In genomic region chr8:84706610-84707266, GRCm38 (mm10) we compare ENCODE assay signal across 8 mouse cellular contexts. TPM values are rescaled to one million over a fixed set of nuclear protein-coding genes. Genes with fewer than 3 reads are reported as not detected.
DNase-seq lines count a peak whose midpoint lies in the region; ATAC-seq and TF ChIP-seq lines count a peak whose summit lies in the region.

No protein-coding gene starts in this region.

- peak overlapping the region; percentile 74 for H3K4me2 ChIP-seq in heart, embryonic 13.5 days

- WGBS in heart, embryonic 13.5 days, result 4% methylated on average over 40 of the region's 45 CpGs
- WGBS in liver, adult 2 months, result 16% methylated on average over 45 of the region's 45 CpGs

- H3K36me3 ChIP-seq in heart, embryonic 13.5 days, result peaks cover 20% of the 10 kb centered on the region
- no peaks in the 10 kb centered on the region for H3K36me3 ChIP-seq in liver, adult 2 months (ENCODE audit: control insufficient read depth, insufficient read depth, low read length)

- peak overlapping the region; percentile 84 for H3K27ac ChIP-seq in heart, embryonic 13.5 days (replicated peaks)
- peak overlapping the region; percentile 96 for H3K27ac ChIP-seq in liver, adult 2 months (replicated peaks; ENCODE audit: insufficient read depth, low read depth, low read length)

- no peaks in the 10 kb centered on the region for H3K9me3 ChIP-seq in heart, embryonic 13.5 days

- peaks cover 69% of the 10 kb centered on the region for H3K27me3 ChIP-seq in heart, embryonic 13.5 days (replicated peaks)
- H3K27me3 ChIP-seq in liver, adult 2 months (ENCODE audit: control insufficient read depth, insufficient read depth, low read length), result no peaks in the 10 kb centered on the region

- peaks cover 84% of the 10 kb centered on the region for H3K4me1 ChIP-seq in heart, embryonic 13.5 days
- H3K4me1 ChIP-seq in liver, adult 2 months (ENCODE audit: control insufficient read depth, insufficient read depth, low read length), result peaks cover 27% of the 10 kb centered on the region

- peak overlapping the region; percentile 79 for H3K9ac ChIP-seq in heart, embryonic 13.5 days
- H3K9ac ChIP-seq in liver, adult 2 months (ENCODE audit: low read depth, low read length), result peak overlapping the region; percentile 89

- ATAC-seq in heart, embryonic 13.5 days (ENCODE audit: extremely low read depth, insufficient number of reproducible peaks, low FRiP score, low TSS enrichment), result peak; percentile 5; the same call in 1 of the 2 replicates
- ATAC-seq in monocyte, adult 5-6 weeks (replicated peaks; ENCODE audit: insufficient number of reproducible peaks, low FRiP score, low TSS enrichment, poor library complexity, severe bottlenecking), result 0 out of 2 replicates have a peak, but pooled peaks have one; percentile 2

- TF ChIP-seq CTCF in liver, adult 2 months (IDR thresholded peaks at IDR 0.05; ENCODE audit: low read depth, low read length), result no peak

- DNase-seq in heart, adult 18-20 months, result peak; percentile 70 to 71
- DNase-seq in heart, postnatal 4 days, result no peak
- DNase-seq in R1 (ENCODE audit: low read depth, low spot score), result peak; percentile 40
- peak; percentile 82 for DNase-seq in liver, adult 2 months (ENCODE audit: extremely low read depth, low read depth, low spot score)
- no peak for DNase-seq in frontal cortex, postnatal 36 days (ENCODE audit: low spot score in 2 of 2)
- no peak for DNase-seq in ovary, adult 18-20 months (ENCODE audit: low spot score)

- H3K4me3 ChIP-seq in heart, embryonic 13.5 days, result peak overlapping the region; percentile 57
- peak overlapping the region; percentile 71 for H3K4me3 ChIP-seq in liver, adult 2 months (ENCODE audit: insufficient read depth, low read depth, low read length)

- TF ChIP-seq POLR2A in liver, adult 2 months (IDR thresholded peaks at IDR 0.05; ENCODE audit: extremely low read depth, insufficient read depth, low read length), result peak; percentile 56; the same call in 1 of the 2 replicates

- H3K79me2 ChIP-seq in liver, adult 2 months (ENCODE audit: control insufficient read depth, insufficient read depth, low read length), result peaks cover 3% of the 10 kb centered on the region; the same call in 1 of the 2 replicates

RNA-seq across cellular contexts. Expression of gene Lyl1, which starts 5.5 kb away (rescaled TPM):
- total RNA-seq in heart, adult 18-20 months (2021), result 1 to 10 TPM; 3.1 to 4.4 TPM
- total RNA-seq in heart, postnatal 4 days (2021), result 10 to 100 TPM in 1 of 2 experiments, 1 to 10 TPM in 1; 9.6 to 10.6 TPM
- polyA plus RNA-seq in heart, embryonic 13.5 days (2015; fragmentation: Nextera tagmentation; extraction: Ambion mirVana), result 15.4 and 17.1 TPM in 2 replicates
- 0.18 and 0.47 TPM in 2 replicates for total RNA-seq in liver, adult 2 months (2014; rRNA removed)
- polyA plus RNA-seq in liver, adult 2 months (2012; rRNA removed), result 0.71 and 1.3 TPM in 2 replicates
- total RNA-seq in monocyte, adult 5-6 weeks (2017), result 41.7 to 46.2 TPM (median 45.0 TPM) in 3 replicates

RNA-seq across cellular contexts. Expression of gene G430095P16Rik, which starts 16.1 kb away (rescaled TPM):
- under 1 TPM; 0.40 to 0.69 TPM for total RNA-seq in heart, adult 18-20 months (2021)
- 1 to 10 TPM; 1.1 to 1.3 TPM for total RNA-seq in heart, postnatal 4 days (2021)
- 7.8 and 8.9 TPM in 2 replicates for polyA plus RNA-seq in heart, embryonic 13.5 days (2015; fragmentation: Nextera tagmentation; extraction: Ambion mirVana)
- total RNA-seq in liver, adult 2 months (2014; rRNA removed), result not detected in 2 replicates
- 0.19 TPM in 1 of 2 replicates, not detected in the other for polyA plus RNA-seq in liver, adult 2 months (2012; rRNA removed)
- 6.4 to 8.9 TPM (median 8.2 TPM) in 3 replicates for total RNA-seq in monocyte, adult 5-6 weeks (2017)

RNA-seq across cellular contexts. Expression of gene Nacc1, which starts 19.1 kb away (rescaled TPM):
- total RNA-seq in heart, adult 18-20 months (2021), result 10 to 100 TPM; 31.4 to 32.7 TPM
- 10 to 100 TPM; 65.0 to 68.7 TPM for total RNA-seq in heart, postnatal 4 days (2021)
- 15.1 and 15.7 TPM in 2 replicates for polyA plus RNA-seq in heart, embryonic 13.5 days (2015; fragmentation: Nextera tagmentation; extraction: Ambion mirVana)
- total RNA-seq in liver, adult 2 months (2014; rRNA removed), result 5.3 and 8.0 TPM in 2 replicates
- 31.0 and 32.6 TPM in 2 replicates for polyA plus RNA-seq in liver, adult 2 months (2012; rRNA removed)
- total RNA-seq in monocyte, adult 5-6 weeks (2017), result 29.0 to 50.5 TPM (median 36.3 TPM) in 3 replicates

RNA-seq across cellular contexts. Expression of gene Trmt1, which starts 20.6 kb away (rescaled TPM):
- total RNA-seq in heart, adult 18-20 months (2021), result 10 to 100 TPM; 34.2 to 45.1 TPM
- total RNA-seq in heart, postnatal 4 days (2021), result 10 to 100 TPM; 47.4 to 48.8 TPM
- 47.6 and 51.6 TPM in 2 replicates for polyA plus RNA-seq in heart, embryonic 13.5 days (2015; fragmentation: Nextera tagmentation; extraction: Ambion mirVana)
- total RNA-seq in liver, adult 2 months (2014; rRNA removed), result 20.7 and 27.3 TPM in 2 replicates
- 44.6 and 58.6 TPM in 2 replicates for polyA plus RNA-seq in liver, adult 2 months (2012; rRNA removed)
- 40.1 to 46.6 TPM (median 44.7 TPM) in 3 replicates for total RNA-seq in monocyte, adult 5-6 weeks (2017)

RNA-seq across cellular contexts. Expression of gene Ier2, which starts 44.1 kb away (rescaled TPM):
- 10 to 100 TPM; 11.2 to 13.4 TPM for total RNA-seq in heart, adult 18-20 months (2021)
- 10 to 100 TPM; 33.3 to 35.5 TPM for total RNA-seq in heart, postnatal 4 days (2021)
- polyA plus RNA-seq in heart, embryonic 13.5 days (2015; fragmentation: Nextera tagmentation; extraction: Ambion mirVana), result 43.0 and 44.8 TPM in 2 replicates
- 13.1 and 15.6 TPM in 2 replicates for total RNA-seq in liver, adult 2 months (2014; rRNA removed)
- polyA plus RNA-seq in liver, adult 2 months (2012; rRNA removed), result 12.0 and 12.6 TPM in 2 replicates
- 92.1 to 198 TPM (median 119 TPM) in 3 replicates for total RNA-seq in monocyte, adult 5-6 weeks (2017)

Comparison
In these comparisons a context has a peak if more than half of its experiments do, and no peak if none do; other contexts are left out.
1. DNase-seq: peak in heart, adult 18-20 months (2 of 2), R1 (single experiment) and liver, adult 2 months (single experiment); none in heart, postnatal 4 days (single experiment), frontal cortex, postnatal 36 days (0 of 2) and ovary, adult 18-20 months (single experiment).